Mouse (Mus musculus) megakaryocyte progenitor cell, adult 5-6 weeks (primary cell): ENCODE measurements at regions not wholly inside any gene's neighbourhood (a gene's known extent, or its start where the extent isn't known, plus 50 kb on each side); places are given as distances from the start of the nearest gene placed in this dataset.

Experiments
- ATAC-seq: replicated peaks from 2 replicates; pipeline ENCODE4 v1.8.0; 2016; ENCODE audit warnings: mild to moderate bottlenecking, moderate TSS enrichment, inconsistent platforms; ENCODE audit not compliant: poor library complexity

GRCm38 (mm10) chr15:10833866-10834571, 118.1 kb upstream of the C1qtnf3 start:
- ATAC-seq: no peak

DNA sequence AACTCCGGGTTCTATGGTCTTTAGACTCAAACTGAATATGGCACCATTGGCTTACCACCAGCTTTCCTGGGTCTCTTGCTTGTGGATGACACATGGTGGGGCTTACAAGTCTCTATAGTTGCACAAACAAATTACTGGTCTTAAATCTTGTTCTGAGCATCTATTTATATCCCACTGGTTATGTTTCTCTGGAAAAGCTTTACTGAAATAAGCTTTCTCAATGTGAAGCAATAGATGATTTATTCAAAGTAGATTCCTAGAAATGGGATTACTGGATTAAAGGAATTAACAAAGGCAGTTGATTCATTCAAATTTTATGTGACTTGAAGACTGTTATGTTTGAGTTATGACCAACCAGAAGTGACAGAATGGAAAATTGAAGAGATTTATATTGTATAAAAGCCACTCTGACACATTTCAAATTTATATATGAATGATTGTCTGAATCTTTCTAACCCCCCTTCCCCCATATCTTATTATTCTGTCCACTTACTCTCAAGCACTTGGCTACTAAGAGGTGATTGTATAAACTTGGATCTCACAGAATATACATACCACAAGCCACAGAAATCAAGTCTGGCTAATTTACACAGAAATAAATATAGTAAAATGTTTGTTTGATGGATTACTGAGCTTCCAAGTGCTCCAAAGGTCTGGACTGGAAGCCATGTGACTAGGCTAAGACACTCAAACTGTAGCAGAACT, 113.4 kb upstream of the C1qtnf3 start:
- ATAC-seq: no peak

DNA sequence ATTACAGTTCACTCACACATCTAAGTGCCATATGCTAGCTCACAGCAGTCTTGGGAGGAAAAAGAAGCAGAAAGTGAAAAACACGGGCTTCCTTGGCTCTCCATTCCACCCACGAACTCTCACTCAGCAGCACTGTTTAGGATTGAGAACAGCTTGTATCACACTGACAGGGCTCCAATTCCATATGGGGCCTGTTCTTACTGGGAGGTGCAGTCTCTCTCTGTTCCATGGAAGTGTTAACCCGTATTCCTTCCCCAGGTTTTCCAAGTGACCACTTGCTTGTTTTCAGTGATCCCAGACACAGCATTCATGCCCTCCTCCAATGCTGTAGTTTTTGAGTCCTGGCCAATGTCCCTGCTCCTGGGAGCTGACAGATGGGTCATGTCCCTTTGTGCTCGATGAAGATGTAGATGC, 111.5 kb upstream of the C1qtnf3 start:
- ATAC-seq: no peak

DNA sequence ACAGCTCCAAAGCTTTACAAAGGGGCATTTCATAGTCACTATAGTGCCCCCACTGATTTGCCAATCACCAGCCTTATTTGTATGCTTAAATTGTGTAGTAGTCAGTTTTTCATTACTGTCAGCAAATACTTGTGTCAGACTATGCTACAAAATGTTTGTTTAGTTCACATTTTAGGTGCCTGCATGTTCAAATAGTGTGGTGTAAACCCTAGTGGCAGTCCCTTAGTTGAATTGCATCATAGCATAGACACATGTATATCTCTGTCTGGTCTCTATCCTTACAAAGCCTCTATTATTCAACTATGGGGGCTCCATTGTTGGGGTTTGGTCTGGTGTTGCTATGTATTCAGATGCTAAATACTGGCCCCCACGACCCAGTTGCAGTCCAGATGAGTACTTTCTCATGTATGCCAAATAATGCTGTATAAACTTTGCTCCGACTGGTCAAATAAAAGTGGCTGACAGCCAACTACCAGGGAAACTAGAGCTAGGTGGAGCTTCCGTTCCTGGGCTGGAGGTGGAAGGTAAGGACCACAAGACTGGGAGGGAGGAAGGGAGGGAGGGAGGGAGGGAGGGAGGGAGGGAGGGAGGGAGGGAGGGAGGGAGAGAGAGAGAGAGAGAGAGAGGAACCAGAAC, 109.0 kb upstream of the C1qtnf3 start:
- ATAC-seq: no peak

- ATAC-seq: no peak
These were observed 105.4 kb upstream of the C1qtnf3 start for GRCm38 (mm10) chr15:10846722-10847121.

GRCm38 (mm10) chr15:10864004-10864775, 87.9 kb upstream of the C1qtnf3 start:
- ATAC-seq: no peak

DNA sequence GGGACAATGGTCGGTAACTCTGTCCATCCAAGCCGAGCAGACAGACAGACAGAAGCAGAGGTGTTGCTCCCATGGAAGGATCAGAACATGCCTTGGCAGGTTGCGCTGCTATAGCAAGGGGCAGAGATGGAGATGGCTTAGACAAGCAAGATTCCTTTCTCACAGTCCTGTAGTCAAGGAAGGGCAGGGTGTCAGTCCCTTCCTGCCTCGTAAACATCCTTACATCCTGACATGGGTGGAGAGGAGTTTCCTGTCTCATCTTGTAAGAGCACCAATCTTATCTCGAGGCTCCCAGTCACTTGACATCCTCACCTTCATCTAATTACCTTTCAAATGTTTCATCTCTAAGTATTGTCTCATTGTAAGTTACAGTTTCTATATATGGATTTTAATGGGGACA, 87.0 kb upstream of the C1qtnf3 start:
- no peak for ATAC-seq

DNA sequence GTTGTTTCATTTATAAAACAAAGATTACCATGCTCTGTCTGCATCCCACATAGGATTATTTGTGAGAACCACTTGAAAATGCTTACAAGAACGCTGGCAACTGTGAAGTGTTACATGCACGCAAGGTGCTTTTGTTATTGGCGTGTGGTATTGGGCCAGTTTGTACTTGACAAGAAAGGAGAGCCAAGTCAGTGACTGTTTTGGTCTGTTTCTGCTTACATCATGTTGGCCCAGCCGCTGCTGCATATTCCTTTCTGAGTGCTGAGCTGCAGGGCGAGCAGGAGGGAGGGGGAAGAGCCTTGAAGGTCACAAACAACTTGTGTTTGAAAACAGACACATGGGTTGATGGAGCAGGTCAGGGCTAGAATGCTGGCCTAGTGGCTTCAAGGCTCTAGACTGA, 85.3 kb upstream of the C1qtnf3 start:
- ATAC-seq: no peak

DNA sequence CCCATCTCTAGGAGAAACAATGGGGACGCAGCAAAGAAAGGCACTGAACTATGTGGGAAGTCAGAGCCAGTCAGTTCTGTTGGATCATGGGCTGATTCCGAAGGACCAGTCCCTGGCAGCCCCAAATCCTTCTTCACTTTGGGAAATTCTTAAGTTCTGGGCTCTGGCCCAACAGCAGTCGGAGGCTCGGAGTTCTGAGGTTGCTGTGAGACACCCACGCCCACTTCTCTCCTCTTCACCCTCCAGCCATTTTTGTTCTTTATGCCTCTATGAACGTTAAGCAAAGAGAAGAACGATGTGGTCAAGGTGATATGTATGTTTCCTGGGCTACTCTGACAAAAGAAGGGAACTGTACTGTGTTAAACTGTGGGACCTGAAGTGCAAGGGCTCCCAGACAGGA, 84.0 kb upstream of the C1qtnf3 start:
- ATAC-seq: no peak

DNA sequence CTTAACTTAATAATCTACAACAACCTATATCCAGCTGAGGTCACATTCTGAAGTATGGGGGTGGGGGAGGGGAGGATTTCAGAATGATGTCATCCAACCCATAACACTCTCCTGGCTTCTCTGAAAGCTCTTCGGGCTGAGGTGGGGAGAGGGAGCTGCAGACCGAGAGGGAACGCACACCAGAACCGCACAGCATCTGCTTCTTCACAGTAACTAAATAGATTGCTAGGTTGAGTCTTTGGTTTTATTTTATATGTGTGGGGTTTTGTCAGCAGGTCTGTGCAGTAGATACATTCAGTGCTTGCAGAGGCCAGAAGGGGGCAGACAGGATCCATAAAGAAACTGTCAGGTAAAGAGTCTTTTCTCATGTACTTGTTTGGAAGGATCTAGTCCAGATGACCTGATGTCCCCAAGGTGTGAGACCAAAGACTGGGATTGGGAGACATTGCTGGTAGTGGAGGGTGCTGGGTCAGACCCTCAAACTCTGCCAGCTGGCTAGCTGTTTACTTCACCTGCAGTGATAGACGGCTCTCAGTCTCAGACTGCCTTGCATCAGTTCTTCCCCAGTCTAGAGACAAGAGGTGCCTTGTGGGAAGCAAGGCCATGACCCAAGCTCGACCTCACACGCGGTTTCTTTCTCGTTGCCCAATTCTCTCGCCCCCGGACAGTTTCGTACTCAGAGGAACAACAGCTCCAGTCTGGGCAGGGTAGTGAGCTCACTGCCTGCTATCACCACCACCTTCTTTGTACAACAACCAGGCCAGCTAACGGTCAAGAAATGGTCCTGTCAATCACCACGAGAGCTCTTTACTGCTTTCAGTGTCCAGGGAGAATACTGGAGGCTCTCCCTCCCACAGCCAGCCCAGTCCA, 83.2 kb upstream of the C1qtnf3 start:
- peak; percentile 67 for ATAC-seq

DNA sequence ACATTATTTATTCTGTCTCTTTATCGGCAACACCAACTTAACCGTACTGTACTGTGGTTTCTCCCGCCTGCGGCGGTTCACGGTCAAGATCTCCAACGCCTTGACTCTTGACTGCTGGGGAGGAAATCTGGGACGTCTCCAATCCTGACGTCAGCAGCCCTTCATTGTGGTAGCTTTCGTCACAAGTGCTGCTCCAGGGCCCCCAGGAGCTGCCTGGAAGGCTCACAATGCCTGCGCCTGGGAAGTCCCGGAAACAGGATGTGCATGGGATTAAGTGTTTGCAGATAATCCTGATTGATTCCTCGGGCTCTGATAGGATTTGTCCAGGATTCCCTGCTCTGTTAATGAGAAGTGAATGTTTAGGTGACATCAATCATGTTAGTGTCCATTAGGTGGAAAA, 82.3 kb upstream of the C1qtnf3 start:
- no peak for ATAC-seq

DNA sequence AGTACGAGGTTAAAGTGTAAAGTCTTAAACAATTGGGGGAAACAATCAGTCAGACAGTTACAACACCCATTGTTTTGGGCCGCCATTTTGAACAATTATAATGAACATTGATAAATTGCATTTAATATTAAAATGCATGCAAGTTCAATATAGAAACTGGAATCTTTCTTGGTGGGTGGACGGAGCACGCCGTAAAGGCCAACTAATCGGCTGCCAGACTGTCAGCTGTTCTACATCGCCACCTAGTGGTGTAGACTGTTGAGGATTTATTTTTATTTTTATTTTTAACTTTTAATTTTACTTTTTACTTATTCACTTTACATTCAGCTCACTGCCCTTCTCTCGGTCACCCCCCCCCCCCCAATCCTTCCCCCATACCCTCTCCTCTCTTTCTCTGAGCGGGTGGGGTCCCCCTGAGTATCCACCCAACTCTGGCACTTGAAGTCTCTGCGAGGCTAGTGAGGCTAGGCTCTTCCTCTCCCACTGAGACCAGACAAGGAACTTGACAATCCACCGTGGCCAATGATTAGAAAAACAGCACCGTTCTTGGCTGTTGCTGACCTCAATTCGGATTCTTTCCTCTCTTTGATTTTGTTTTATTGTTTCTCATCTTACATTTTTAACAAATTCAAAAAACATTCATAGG, 79.7 kb upstream of the C1qtnf3 start:
- peak; percentile 63 for ATAC-seq

GRCm38 (mm10) chr15:10876328-10876727, 75.8 kb upstream of the C1qtnf3 start:
- ATAC-seq: peak; percentile 76

DNA sequence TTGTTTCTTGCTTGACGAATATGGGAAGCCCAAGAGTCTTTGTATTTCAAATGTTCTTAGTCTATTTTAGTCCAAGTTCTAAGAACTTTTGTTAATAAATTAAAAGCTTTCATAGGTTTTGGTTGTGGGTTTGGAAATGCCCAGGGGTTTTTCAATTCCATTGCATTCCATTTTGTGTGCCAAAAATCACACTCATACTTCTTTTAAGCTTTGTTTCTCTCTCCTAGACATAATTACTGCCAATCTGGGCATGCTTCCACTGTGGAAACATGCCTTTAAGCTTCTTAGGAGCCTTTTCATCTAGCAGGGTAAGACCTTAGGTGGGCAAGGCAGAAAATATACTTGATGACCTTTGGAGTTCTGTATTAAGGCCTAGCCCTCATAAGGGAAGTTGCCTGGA, 70.4 kb upstream of the C1qtnf3 start:
- ATAC-seq: no peak

DNA sequence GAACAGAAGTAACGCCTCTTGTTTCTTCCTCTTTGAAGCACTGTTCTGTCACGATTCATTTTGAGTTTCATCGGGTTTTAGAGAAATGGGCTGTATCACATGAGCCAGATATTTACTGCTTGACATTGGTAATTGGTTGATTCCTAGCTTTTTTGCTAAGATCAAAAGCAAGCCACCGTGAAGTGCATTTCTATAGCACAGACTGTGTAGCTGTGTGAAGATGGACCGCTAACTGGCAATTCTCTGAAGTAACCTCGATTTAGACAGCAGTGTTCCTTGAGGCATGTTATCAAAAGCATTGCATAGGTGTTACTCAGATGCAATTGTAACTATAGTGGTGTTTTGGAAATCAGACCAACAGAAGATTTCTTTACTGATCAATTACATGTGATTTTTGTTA, 64.1 kb upstream of the C1qtnf3 start:
- ATAC-seq: no peak

DNA sequence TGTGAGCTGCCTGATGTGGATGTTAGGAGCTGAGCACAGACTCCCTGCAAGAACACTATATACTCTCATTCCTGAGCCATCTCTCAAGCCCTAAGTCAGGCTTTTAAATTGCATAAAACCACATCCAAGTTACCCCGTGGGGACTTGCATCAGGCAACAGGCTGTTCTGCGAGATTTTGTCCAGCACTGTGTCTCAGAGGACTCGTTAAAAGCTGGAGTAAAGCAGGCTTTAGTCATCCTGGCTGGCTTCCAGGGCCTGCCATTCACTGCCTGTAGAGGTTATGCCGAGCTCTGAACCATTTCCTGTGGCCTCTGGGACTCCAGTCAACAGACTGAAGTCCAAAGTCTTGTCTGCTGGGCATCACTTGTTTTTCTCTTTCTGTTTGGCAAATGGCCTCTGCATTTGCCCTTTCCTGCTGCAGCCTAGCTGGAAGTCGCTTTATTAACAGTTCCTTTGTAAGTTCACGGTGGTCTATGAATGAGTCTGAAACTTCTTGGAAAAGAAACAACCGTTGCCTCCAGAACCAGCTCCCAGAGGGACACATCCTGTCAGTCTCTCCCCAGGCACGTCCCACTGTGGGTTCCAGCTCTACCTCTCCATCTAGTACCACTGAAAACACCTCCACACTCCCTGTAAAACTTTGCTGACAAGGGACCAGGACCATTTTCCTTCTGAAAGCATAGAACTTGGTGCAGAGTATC, 61.8 kb upstream of the C1qtnf3 start:
- ATAC-seq: no peak

DNA sequence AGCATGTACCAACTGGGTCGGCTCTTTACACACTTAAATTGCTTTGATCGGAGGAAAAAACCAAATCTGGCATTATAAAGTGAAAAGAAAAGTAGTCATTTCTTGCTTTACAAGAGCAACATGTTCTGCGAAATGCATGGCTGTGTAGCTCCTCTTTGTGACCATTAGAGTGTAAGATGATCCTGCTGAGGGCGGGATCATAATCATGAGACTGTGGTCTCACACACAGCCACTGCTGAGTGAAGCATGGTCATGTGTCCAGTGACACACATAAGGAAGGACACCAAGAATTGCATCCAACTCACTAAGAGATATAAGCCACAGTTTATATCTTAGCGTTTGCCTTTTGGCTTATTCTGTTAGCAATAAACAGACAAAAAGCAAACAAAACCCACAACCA, 53.8 kb upstream of the C1qtnf3 start:
- ATAC-seq: no peak

- ATAC-seq: no peak
These were observed 53.2 kb upstream of the C1qtnf3 start for GRCm38 (mm10) chr15:10898715-10899486.

GRCm38 (mm10) chr15:10899904-10900303, 52.2 kb upstream of the C1qtnf3 start:
- no peak for ATAC-seq
